Mouse (Mus musculus): ENCODE measurements at regions not wholly inside any gene's neighbourhood (a gene's known extent, or its start where the extent isn't known, plus 50 kb on each side); places are given as distances from the start of the nearest gene placed in this dataset.

DNA sequence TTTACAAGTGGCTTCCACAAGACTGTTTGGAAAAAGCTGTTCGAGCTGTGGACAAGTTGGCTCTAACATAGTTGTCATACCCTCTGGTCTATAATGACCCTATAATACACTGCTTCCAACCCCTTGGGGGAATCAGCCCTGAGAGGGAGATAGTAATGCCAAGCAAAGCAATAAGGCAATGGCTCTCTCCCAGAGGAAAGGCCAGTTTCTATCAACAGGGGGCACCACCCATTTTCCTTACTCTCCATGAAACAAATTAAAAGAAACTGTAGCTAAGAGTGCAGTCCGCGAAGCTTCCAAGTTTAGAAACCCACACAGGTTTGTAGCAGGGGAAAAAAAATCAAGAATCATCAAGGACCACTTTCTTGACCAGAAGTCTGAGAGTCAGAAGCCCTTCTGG, 115.9 kb upstream of the Sstr4 start:
- no peaks in the 10 kb centered on the region for H3K36me3 ChIP-seq (ENCODE audit: control insufficient read depth in 1 of 2, insufficient read depth in 2 of 2, low read length in 2 of 2)
- no peaks in the 10 kb centered on the region for H3K79me2 ChIP-seq (ENCODE audit: control insufficient read depth, insufficient read depth, low read length, poor library complexity)
- H3K27ac ChIP-seq (ENCODE audit: control insufficient read depth, low read depth, low read length): no peak overlapping the region
- TF ChIP-seq MAFK (IDR thresholded peaks at IDR 0.05; ENCODE audit: borderline replicate concordance, low read depth, low read length) (no peak), ZKSCAN1 (IDR thresholded peaks at IDR 0.05; ENCODE audit: low read depth, low read length) (no peak), MAX (IDR thresholded peaks at IDR 0.05; ENCODE audit: low read length) (no peak), SIN3A (IDR thresholded peaks at IDR 0.05; ENCODE audit: low read length) (no peak), ELF1 (IDR thresholded peaks at IDR 0.05; ENCODE audit: low read depth, low read length) (no peak), BHLHE40 (IDR thresholded peaks at IDR 0.05; ENCODE audit: borderline replicate concordance, low read depth, low read length) (no peak), CHD1 (IDR thresholded peaks at IDR 0.05; ENCODE audit: low read depth, low read length) (no peak), GABPA (IDR thresholded peaks at IDR 0.05; ENCODE audit: low read depth, low read length) (no peak), USF2 (IDR thresholded peaks at IDR 0.05; ENCODE audit: borderline replicate concordance in 1 of 2, insufficient read depth in 1 of 2, low read depth in 1 of 2, low read length in 2 of 2) (no peak), NELFE (IDR thresholded peaks at IDR 0.05; ENCODE audit: low read depth, low read length) (no peak), HCFC1 (IDR thresholded peaks at IDR 0.05; ENCODE audit: low read depth, low read length) (no peak), MYB (IDR thresholded peaks at IDR 0.05; ENCODE audit: low read depth, low read length) (no peak), POLR2A (IDR thresholded peaks at IDR 0.05; ENCODE audit: control insufficient read depth in 1 of 2, insufficient read depth in 1 of 2, low read depth in 1 of 2, low read length in 2 of 2, poor library complexity in 1 of 2) (no peak), ZC3H11A (IDR thresholded peaks at IDR 0.05; ENCODE audit: low read depth, low read length) (no peak), MEF2A (IDR thresholded peaks at IDR 0.05; ENCODE audit: extremely low read depth, insufficient replicate concordance, low read depth, low read length, poor library complexity, severe bottlenecking) (no peak), E2F4 (IDR thresholded peaks at IDR 0.05; ENCODE audit: borderline replicate concordance, low read depth, low read length) (no peak)
- H3K27me3 ChIP-seq (ENCODE audit: control insufficient read depth in 1 of 2, insufficient read depth in 2 of 2, low read length in 2 of 2): no peaks in the 10 kb centered on the region
- H3K9me3 ChIP-seq (replicated peaks; ENCODE audit: insufficient read depth, low read length): no peaks in the 10 kb centered on the region
- H3K4me1 ChIP-seq (ENCODE audit: control insufficient read depth in 1 of 2, insufficient read depth in 2 of 2, low read length in 2 of 2): no peaks in the 10 kb centered on the region
- no peak overlapping the region for H3K9ac ChIP-seq (ENCODE audit: control insufficient read depth, low read depth, low read length, poor library complexity, severe bottlenecking)
- no peak for DNase-seq (ENCODE audit: low read depth, low spot score)
- no peak overlapping the region for H3K4me3 ChIP-seq (ENCODE audit: control insufficient read depth in 1 of 2, insufficient read depth in 1 of 2, low read depth in 2 of 2, low read length in 2 of 2)

DNA sequence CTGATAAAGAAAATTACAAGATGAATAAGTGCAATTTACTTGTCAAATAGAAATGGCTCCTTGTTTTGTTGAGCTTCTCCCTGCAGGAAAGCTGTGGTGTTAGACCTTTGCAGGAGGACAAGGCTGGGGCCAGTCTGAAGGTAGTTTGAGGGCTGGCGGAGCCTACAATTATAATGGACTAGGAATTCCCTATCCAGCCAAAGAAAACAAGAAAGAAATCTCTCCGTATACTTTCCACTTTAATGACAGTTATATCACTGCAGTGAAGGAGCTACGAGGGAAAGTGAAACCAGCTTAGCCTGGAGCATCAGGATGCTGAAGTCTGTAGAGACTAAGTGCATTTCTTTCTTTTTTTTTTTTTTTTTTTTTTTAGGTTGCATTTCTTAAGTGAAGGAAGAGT, 104.8 kb upstream of the Sstr4 start:
- no peaks in the 10 kb centered on the region for H3K79me2 ChIP-seq (ENCODE audit: control insufficient read depth, insufficient read depth, low read length, poor library complexity)
- H3K36me3 ChIP-seq (ENCODE audit: control insufficient read depth in 1 of 2, insufficient read depth in 2 of 2, low read length in 2 of 2): no peaks in the 10 kb centered on the region
- TF ChIP-seq GATA1 (IDR thresholded peaks at IDR 0.05; ENCODE audit: low read depth, low read length): no peak
- no peak for TF ChIP-seq ZC3H11A (IDR thresholded peaks at IDR 0.05; ENCODE audit: low read depth, low read length)
- TF ChIP-seq MYB (IDR thresholded peaks at IDR 0.05; ENCODE audit: low read depth, low read length): no peak
- TF ChIP-seq RCOR1 (IDR thresholded peaks at IDR 0.05; ENCODE audit: low read depth, low read length): no peak
- TF ChIP-seq NELFE (IDR thresholded peaks at IDR 0.05; ENCODE audit: low read depth, low read length): no peak
- no peak for TF ChIP-seq EP300 (IDR thresholded peaks at IDR 0.05; ENCODE audit: low read depth in 1 of 2, low read length in 2 of 2)
- TF ChIP-seq MYC (IDR thresholded peaks at IDR 0.05; ENCODE audit: low read depth, low read length): no peak
- TF ChIP-seq MXI1 (IDR thresholded peaks at IDR 0.05; ENCODE audit: low read depth, low read length): no peak
- TF ChIP-seq ZMIZ1 (IDR thresholded peaks at IDR 0.05; ENCODE audit: low read depth, low read length): no peak
- no peak for TF ChIP-seq MAZ (IDR thresholded peaks at IDR 0.05; ENCODE audit: low read depth, low read length)
- no peak for TF ChIP-seq RAD21 (IDR thresholded peaks at IDR 0.05; ENCODE audit: low read depth, low read length)
- TF ChIP-seq USF1 (IDR thresholded peaks at IDR 0.05; ENCODE audit: low read depth, low read length): no peak
- no peak for TF ChIP-seq USF2 (IDR thresholded peaks at IDR 0.05; ENCODE audit: borderline replicate concordance in 1 of 2, insufficient read depth in 1 of 2, low read depth in 1 of 2, low read length in 2 of 2)
- TF ChIP-seq ETS1 (IDR thresholded peaks at IDR 0.05; ENCODE audit: low read depth, low read length): no peak
- no peak for TF ChIP-seq SIN3A (IDR thresholded peaks at IDR 0.05; ENCODE audit: low read length)
- TF ChIP-seq BHLHE40 (IDR thresholded peaks at IDR 0.05; ENCODE audit: borderline replicate concordance, low read depth, low read length): no peak
- H3K4me1 ChIP-seq (ENCODE audit: control insufficient read depth in 1 of 2, insufficient read depth in 2 of 2, low read length in 2 of 2): no peaks in the 10 kb centered on the region
- H3K27ac ChIP-seq (ENCODE audit: control insufficient read depth, low read depth, low read length): no peak overlapping the region
- H3K9me3 ChIP-seq (replicated peaks; ENCODE audit: insufficient read depth, low read length): no peaks in the 10 kb centered on the region
- no peak overlapping the region for H3K4me3 ChIP-seq (ENCODE audit: control insufficient read depth in 1 of 2, insufficient read depth in 1 of 2, low read depth in 2 of 2, low read length in 2 of 2)
- no peak overlapping the region for H3K9ac ChIP-seq (ENCODE audit: control insufficient read depth, low read depth, low read length, poor library complexity, severe bottlenecking)
- no peaks in the 10 kb centered on the region for H3K27me3 ChIP-seq (ENCODE audit: control insufficient read depth in 1 of 2, insufficient read depth in 2 of 2, low read length in 2 of 2)
- DNase-seq (ENCODE audit: low read depth, low spot score): no peak
